Mouse (Mus musculus) liver, postnatal 0 days (tissue): ENCODE data around the gene Fmn2. TPM values are rescaled to one million over a fixed set of nuclear protein-coding genes. Genes with fewer than 3 reads are reported as not detected.

Source experiments
- ATAC-seq: fragments of 200-750 bp; cut with Nextera tagmentation; 2 replicates; pipeline ENCODE4 v1.8.0; 2017; ENCODE audit warnings: mild to moderate bottlenecking, moderate library complexity
- DNase-seq: peaks from one replicate; pipeline ENCODE4 v3.0.0-alpha.2; 2016
- H3K27ac ChIP-seq: fragments of 300-500 bp; sonication (generic); 2 replicates; pipeline ENCODE4 v1.5.1; 2014; ENCODE audit warnings: antibody characterized with exemption, moderate library complexity, mild to moderate bottlenecking, low read depth
- H3K27me3 ChIP-seq: fragments of 300-500 bp; sonication (generic); 2 replicates; pipeline ENCODE4 v1.6.1; 2014; ENCODE audit warnings: low read length, control low read depth, mixed read lengths; ENCODE audit not compliant: insufficient read depth
- H3K36me3 ChIP-seq: fragments of 300-500 bp; sonication (generic); replicated peaks from 2 replicates; pipeline ENCODE4 v1.6.1; 2014; ENCODE audit warnings: mild to moderate bottlenecking, control low read depth, low read length, moderate library complexity, mixed read lengths; ENCODE audit not compliant: insufficient read depth
- H3K4me1 ChIP-seq: fragments of 300-500 bp; sonication (generic); 2 replicates; pipeline ENCODE4 v1.6.1; 2014; ENCODE audit warnings: antibody characterized with exemption, mild to moderate bottlenecking, control low read depth; ENCODE audit not compliant: insufficient read depth
- H3K4me2 ChIP-seq: fragments of 300-500 bp; sonication (generic); 2 replicates; pipeline ENCODE4 v1.6.1; 2014; ENCODE audit warnings: low read depth, mild to moderate bottlenecking, low read length, moderate library complexity, mixed read lengths
- H3K4me3 ChIP-seq: fragments of 300-500 bp; sonication (generic); 2 replicates; pipeline ENCODE4 v1.5.1; 2014; ENCODE audit warnings: low read depth, low read length
- H3K9ac ChIP-seq: fragments of 300-500 bp; sonication (generic); replicated peaks from 2 replicates; pipeline ENCODE4 v1.6.1; 2014; ENCODE audit warnings: mild to moderate bottlenecking, moderate library complexity
- H3K9me3 ChIP-seq: fragments of 300-500 bp; sonication (generic); 2 replicates; pipeline ENCODE4 v1.6.1; 2016; ENCODE audit warnings: mild to moderate bottlenecking, control low read depth, low read length, mixed read lengths
- CTCF ChIP-seq: sonication (generic); IDR thresholded peaks from 2 replicates; pipeline ENCODE4 v1.5.1; 2016; ENCODE audit warnings: antibody characterized with exemption, low read depth
- EP300 ChIP-seq: IDR thresholded peaks from 2 replicates; pipeline ENCODE4 v1.6.1; 2016; ENCODE audit warnings: antibody characterized with exemption, low read depth, mild to moderate bottlenecking
- WGBS: fragments of 180-500 bp; shearing (Covaris S2); extraction: QIAGEN DNeasy Blood & Tissue Kit; methylation state at CpG from one replicate; pipeline ENCODE4 v1.1.7; 2014; ENCODE audit not compliant: insufficient replicate concordance; 5-methylcytosine and 5-hydroxymethylcytosine counted together
- polyA plus RNA-seq: library from polyadenylated mRNA; unstranded; fragments of >200 nt; fragmentation: Nextera tagmentation; extraction: Ambion mirVana; gene quantifications from 2 replicates; pipeline ENCODE4 v1.2.1, GENCODE M21; 2015

The Fmn2 gene
- polyA plus RNA-seq, 1 experiment from 2014 or later = 0.09 TPM

DNA sequence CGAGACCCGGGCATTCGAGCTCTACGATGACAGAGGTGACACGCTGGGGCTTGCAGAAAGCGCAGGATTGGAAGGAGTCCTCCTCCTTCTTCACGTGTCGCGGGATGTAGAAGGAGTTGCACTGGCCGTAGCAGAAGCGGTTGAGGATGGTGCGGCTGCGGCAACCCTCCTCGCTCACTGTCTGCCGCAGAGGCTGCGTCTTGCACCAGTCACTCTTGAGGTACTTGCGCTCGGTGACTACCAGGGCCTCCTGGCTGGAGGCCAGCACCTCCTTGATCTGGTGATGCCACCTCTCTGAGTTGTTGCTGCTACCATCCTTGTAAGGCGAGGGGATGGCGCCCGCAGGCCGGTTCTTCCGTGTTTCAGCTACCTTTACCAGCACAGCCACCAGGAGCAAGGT lies 335.2 kb downstream of the Fmn2 start:
- TF ChIP-seq EP300 (no peak), CTCF (no peak)
- ATAC-seq (no peak), DNase-seq (no peak)
- Histone ChIP-seq H3K36me3 (no peaks in the 10 kb centered on the region; the same call in 1 of the 2 replicates), H3K4me3 (no peak overlapping the region), H3K9ac (no peak overlapping the region), H3K27me3 (no peaks in the 10 kb centered on the region), H3K27ac (no peak overlapping the region), H3K9me3 (no peaks in the 10 kb centered on the region), H3K4me2 (no peak overlapping the region), H3K4me1 (no peaks in the 10 kb centered on the region)
- WGBS = 87% methylated on average over 23 of the region's 23 CpGs

DNA sequence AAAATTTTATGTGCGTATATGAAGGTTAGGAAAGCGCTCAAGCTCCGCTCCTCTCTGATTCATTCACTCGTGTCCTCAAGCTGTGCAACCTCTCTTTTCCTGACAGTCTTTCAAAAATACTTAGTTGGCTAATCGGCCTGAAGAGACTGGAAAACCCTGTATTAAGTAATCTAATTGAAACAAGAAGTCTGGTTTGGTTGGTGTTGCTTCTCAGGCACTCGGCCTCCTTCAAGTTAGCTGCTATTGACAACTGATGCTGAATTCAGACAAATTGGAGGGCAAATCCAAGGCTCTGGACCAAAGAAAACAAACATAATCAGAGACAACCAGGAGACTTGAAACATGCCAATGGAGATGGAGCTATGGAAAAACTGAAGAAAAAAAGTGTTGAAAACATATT lies 343.2 kb downstream of the Fmn2 start:
- Histone ChIP-seq H3K27ac (no peak overlapping the region), H3K4me3 (no peak overlapping the region), H3K9me3 (no peaks in the 10 kb centered on the region), H3K36me3 (no peaks in the 10 kb centered on the region), H3K27me3 (no peaks in the 10 kb centered on the region), H3K4me1 (no peaks in the 10 kb centered on the region), H3K9ac (no peak overlapping the region), H3K4me2 (no peak overlapping the region)
- DNase-seq = no peak
- 85% methylated on average over 6 of the region's 6 CpGs for WGBS
- no peak for ATAC-seq
- no peak for TF ChIP-seq EP300
- TF ChIP-seq CTCF = no peak

DNA sequence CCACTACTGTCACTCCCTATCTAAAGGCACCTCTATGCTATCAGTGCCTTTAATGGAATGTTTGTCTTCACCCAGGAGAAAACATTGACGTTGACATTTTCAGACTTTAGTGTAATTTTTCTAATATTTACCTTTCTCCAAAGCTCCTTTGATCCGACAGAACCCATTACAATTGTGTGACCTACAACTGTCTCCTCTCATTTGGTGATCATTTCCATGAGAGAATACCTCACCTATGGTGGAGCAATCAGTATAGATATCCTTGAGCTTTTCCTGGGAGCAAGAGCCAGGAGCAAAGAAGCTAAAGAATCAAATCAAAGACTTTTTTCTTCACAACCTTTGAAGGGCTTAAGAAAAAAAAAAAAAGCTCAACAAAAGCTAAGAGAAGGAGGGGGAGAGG lies 354.6 kb downstream of the Fmn2 start:
- Histone ChIP-seq H3K4me2 (no peak overlapping the region), H3K27ac (no peak overlapping the region), H3K4me3 (no peak overlapping the region), H3K9ac (no peak overlapping the region), H3K27me3 (no peaks in the 10 kb centered on the region), H3K4me1 (peaks cover 4% of the 10 kb centered on the region; the same call in 1 of the 2 replicates), H3K9me3 (no peaks in the 10 kb centered on the region), H3K36me3 (no peaks in the 10 kb centered on the region)
- 38% methylated on average over 2 of the region's 2 CpGs for WGBS
- TF ChIP-seq CTCF (no peak), EP300 (no peak)
- no peak for DNase-seq
- no peak for ATAC-seq

DNA sequence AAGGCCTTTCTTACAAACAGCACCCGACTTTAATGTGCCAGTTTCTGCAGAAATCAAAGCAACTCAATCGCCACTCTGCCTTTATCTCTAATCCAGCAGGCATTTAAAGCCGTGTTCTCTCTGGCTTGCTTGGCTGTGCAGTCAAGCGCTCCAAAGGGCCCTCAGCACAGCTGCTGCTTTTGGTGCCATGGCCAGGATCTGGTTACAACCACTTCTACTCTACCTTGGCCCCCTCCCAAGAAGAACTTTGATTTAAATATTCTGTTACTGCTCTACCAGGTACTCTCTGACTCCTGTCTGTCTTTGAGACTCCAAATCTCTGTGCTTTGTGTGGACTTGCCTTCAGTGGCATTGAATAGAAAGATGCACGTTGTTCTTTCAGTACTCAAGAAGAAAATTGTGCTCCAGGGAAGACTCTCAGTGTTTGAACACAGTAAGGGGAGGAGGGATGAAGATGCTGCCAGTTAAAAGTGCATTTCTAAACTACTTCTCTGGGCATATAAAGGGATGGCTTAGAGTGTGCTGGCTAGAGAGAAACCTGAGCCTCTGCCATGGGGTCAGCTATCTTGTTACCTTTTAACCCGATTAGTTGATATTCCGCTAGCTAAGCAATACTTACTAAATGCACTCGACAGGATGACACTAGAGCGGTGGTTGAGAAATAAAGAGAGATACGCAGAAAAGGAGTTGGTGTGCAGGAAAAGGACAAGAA lies 358.9 kb downstream of the Fmn2 start:
- no peaks in the 10 kb centered on the region for H3K27me3 ChIP-seq
- ATAC-seq (no peak), DNase-seq (no peak)
- H3K4me2 ChIP-seq = no peak overlapping the region
- H3K27ac ChIP-seq = no peak overlapping the region
- 73% methylated on average over 10 of the region's 10 CpGs for WGBS
- no peak for TF ChIP-seq EP300
- TF ChIP-seq CTCF = no peak
- H3K9me3 ChIP-seq = no peaks in the 10 kb centered on the region
- H3K36me3 ChIP-seq = no peaks in the 10 kb centered on the region
- no peak overlapping the region for H3K9ac ChIP-seq
- no peak overlapping the region for H3K4me3 ChIP-seq
- peaks cover 4% of the 10 kb centered on the region; the same call in 1 of the 2 replicates for H3K4me1 ChIP-seq

Other genes with a start within 250 kb of the Fmn2 start
- gene Olfr419, start 249.8 kb upstream of the Fmn2 start, polyA plus RNA-seq = 0.09 and 0.11 TPM in 2 replicates
- gene Mptx1, start 171.3 kb upstream of the Fmn2 start, polyA plus RNA-seq = not detected in 2 replicates
- not detected in 2 replicates for gene Olfr417, start 136.7 kb upstream of the Fmn2 start, polyA plus RNA-seq
- gene Olfr248, start 110.8 kb upstream of the Fmn2 start, polyA plus RNA-seq = not detected in 2 replicates
- not detected in 2 replicates for gene Olfr414, start 77.8 kb upstream of the Fmn2 start, polyA plus RNA-seq
- gene Olfr220, start 59.7 kb upstream of the Fmn2 start, polyA plus RNA-seq = not detected in 2 replicates